Mouse (Mus musculus): Measurements from ENCODE around the gene Kcna10. TPM values are rescaled to one million over a fixed set of nuclear protein-coding genes. Genes with fewer than 3 reads are reported as not detected.

The Kcna10 gene
- not detected in 2 replicates for polyA plus RNA-seq (2014; fragmentation: Nextera tagmentation; extraction: Ambion mirVana)

DNA sequence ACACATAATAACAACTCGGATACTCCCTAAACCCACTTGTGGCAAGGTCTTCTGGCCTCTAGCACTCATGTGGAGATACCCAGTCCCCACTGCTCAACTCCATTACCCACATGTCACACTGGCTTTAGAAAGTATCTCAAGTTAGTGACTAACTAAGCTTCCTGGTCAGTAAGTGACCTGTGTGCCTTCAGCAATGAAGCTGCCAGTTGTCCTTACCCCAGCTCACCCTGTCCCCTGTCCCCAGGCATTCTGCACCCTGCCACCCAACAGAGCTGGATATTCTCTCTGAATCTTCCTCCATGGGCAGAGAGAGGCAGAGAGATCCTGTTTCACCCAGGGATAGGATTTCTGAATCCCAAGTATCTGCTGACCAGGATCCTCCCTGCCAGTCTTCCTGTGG, at the start of gene Kcna10:
TSS of gene Kcna10 (plus strand) at position 301 of the 400 bp plus-strand sequence.
- no peaks in the 10 kb centered on the region for H3K9me3 ChIP-seq (ENCODE audit: control insufficient read depth, low read length)
- no peak within 1 kb of the TSS for H3K9ac ChIP-seq (ENCODE audit: low read length)
- DNase-seq (ENCODE audit: low spot score) (no peak), ATAC-seq (ENCODE audit: insufficient read depth, low FRiP score, low TSS enrichment) (no peak)
- no peaks in the 10 kb centered on the region for H3K4me1 ChIP-seq (ENCODE audit: control insufficient read depth, insufficient read depth, low read length)
- no peaks in the 10 kb centered on the region for H3K27me3 ChIP-seq (ENCODE audit: control insufficient read depth, insufficient read depth, low read length)
- WGBS: 83% methylated on average over 1 of the region's 1 CpGs
- H3K4me3 ChIP-seq (ENCODE audit: low read depth, low read length): no peak within 1 kb of the TSS
- no peak within 1 kb of the TSS for H3K4me2 ChIP-seq (ENCODE audit: low read depth)
- H3K27ac ChIP-seq (ENCODE audit: low read depth, low read length): no peak within 1 kb of the TSS
- H3K36me3 ChIP-seq (ENCODE audit: control insufficient read depth, insufficient read depth, low read length): no peaks in the 10 kb centered on the region

DNA sequence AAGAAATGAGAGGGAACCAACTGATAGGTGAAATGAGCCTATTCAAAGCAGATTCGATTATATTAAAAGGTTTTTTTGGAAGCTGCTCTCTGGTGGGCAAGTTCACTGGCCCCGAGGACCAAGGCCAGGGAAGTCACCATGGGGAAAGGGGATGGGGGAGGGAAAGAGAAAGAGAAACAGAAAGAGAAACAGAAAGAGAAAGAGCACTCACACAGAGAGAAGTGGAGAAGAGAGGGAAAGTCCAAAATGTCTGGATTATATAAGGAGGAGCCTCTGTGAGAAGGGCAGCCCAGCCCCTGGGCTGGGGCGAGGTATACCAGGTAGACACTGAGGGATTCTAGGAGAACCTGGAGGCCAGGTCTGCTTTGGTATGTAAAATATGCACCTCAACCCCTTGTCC, 48.4 kb upstream of the Kcna10 start:
- ATAC-seq (ENCODE audit: insufficient read depth, low FRiP score, low TSS enrichment) (no peak), DNase-seq (ENCODE audit: low spot score) (no peak)
- H3K4me3 ChIP-seq (ENCODE audit: low read depth, low read length): no peak overlapping the region

DNA sequence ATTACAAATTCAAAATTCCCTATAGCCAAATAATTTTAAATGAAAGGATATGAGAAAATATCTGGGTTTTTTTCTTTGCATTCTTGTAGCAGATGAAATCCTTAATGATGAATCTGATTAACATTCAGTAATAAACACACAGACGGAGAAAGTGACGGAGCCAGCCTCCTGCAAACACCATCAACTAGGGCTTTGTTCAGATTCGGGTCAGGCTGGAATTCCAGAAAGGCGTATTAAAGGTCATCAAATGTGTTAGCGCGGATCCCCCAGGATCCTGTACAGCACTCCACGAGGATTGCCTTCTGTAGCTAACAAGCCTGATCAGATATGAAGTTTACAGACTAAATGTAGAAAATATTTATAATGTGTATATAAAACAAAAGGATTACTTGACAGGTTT, 35.7 kb upstream of the Kcna10 start:
- H3K4me3 ChIP-seq (ENCODE audit: low read depth, low read length): no peak overlapping the region
- H3K27ac ChIP-seq (ENCODE audit: low read depth, low read length): no peak overlapping the region
- H3K36me3 ChIP-seq (ENCODE audit: control insufficient read depth, insufficient read depth, low read length): no peaks in the 10 kb centered on the region
- no peak overlapping the region for H3K4me2 ChIP-seq (ENCODE audit: low read depth)
- no peaks in the 10 kb centered on the region for H3K4me1 ChIP-seq (ENCODE audit: control insufficient read depth, insufficient read depth, low read length)
- 82% methylated on average over 7 of the region's 7 CpGs for WGBS
- H3K9me3 ChIP-seq (ENCODE audit: control insufficient read depth, low read length): no peaks in the 10 kb centered on the region
- H3K27me3 ChIP-seq (ENCODE audit: control insufficient read depth, insufficient read depth, low read length): no peaks in the 10 kb centered on the region
- no peak for DNase-seq (ENCODE audit: low spot score)
- no peak for ATAC-seq (ENCODE audit: insufficient read depth, low FRiP score, low TSS enrichment)
- H3K9ac ChIP-seq (ENCODE audit: low read length): no peak overlapping the region

More for the DNA sequence above, 48.4 kb upstream of the Kcna10 start:
- no peak overlapping the region for H3K27ac ChIP-seq (ENCODE audit: low read depth, low read length)
- H3K9ac ChIP-seq (ENCODE audit: low read length): no peak overlapping the region
- no peaks in the 10 kb centered on the region for H3K4me1 ChIP-seq (ENCODE audit: control insufficient read depth, insufficient read depth, low read length)
- no peaks in the 10 kb centered on the region for H3K9me3 ChIP-seq (ENCODE audit: control insufficient read depth, low read length)
- H3K27me3 ChIP-seq (ENCODE audit: control insufficient read depth, insufficient read depth, low read length): no peaks in the 10 kb centered on the region
- no peak overlapping the region for H3K4me2 ChIP-seq (ENCODE audit: low read depth)
- WGBS: 81% methylated on average over 3 of the region's 3 CpGs
- H3K36me3 ChIP-seq (ENCODE audit: control insufficient read depth, insufficient read depth, low read length): no peaks in the 10 kb centered on the region

DNA sequence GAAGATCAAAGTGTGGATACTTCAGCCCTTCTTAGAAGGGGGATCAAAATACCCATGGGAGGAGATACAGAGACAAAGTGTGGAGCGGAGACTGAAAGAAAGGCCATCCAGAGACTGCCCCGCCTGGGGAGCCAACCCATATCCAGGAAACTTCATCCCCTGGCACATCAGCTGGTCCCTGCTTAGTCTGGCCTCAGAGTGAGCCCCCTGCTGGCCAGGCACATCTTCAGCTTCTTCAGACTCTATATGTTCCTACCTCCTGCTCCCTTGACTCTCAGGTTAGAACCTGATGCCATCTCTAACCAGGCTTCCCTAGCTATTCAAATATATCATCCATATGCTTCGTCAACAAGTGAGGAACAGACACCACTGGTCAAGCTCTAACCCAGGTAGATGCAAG, 33.9 kb upstream of the Kcna10 start:
- H3K4me3 ChIP-seq (ENCODE audit: low read depth, low read length): no peak overlapping the region
- H3K9me3 ChIP-seq (ENCODE audit: control insufficient read depth, low read length): no peaks in the 10 kb centered on the region
- no peak overlapping the region for H3K4me2 ChIP-seq (ENCODE audit: low read depth)
- no peaks in the 10 kb centered on the region for H3K4me1 ChIP-seq (ENCODE audit: control insufficient read depth, insufficient read depth, low read length)
- H3K36me3 ChIP-seq (ENCODE audit: control insufficient read depth, insufficient read depth, low read length): no peaks in the 10 kb centered on the region
- no peaks in the 10 kb centered on the region for H3K27me3 ChIP-seq (ENCODE audit: control insufficient read depth, insufficient read depth, low read length)
- no peak overlapping the region for H3K9ac ChIP-seq (ENCODE audit: low read length)
- 67% methylated on average over 3 of the region's 3 CpGs for WGBS
- ATAC-seq (ENCODE audit: insufficient read depth, low FRiP score, low TSS enrichment): no peak
- H3K27ac ChIP-seq (ENCODE audit: low read depth, low read length): no peak overlapping the region
- no peak for DNase-seq (ENCODE audit: low spot score)

DNA sequence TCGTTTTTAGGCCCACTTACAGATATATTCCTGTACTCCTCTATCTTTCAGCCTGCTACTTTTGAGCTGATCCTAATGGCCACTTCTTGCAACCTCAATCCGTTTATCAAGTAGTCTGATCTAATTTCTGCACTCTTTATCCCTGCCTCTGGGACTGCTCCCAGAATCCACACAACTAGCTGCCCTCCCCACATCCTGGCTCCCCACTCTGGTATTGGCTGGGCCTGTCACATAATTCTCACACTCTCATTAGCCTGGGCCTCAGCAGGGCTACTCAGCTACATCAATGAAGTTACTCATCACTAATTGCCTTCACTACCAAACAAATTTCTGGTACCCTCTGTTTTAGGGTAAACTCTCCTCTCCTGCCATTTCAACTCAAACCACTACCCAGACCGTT, 32.4 kb upstream of the Kcna10 start:
- Histone ChIP-seq H3K27ac (ENCODE audit: low read depth, low read length) (no peak overlapping the region), H3K36me3 (ENCODE audit: control insufficient read depth, insufficient read depth, low read length) (no peaks in the 10 kb centered on the region), H3K4me1 (ENCODE audit: control insufficient read depth, insufficient read depth, low read length) (no peaks in the 10 kb centered on the region), H3K9ac (ENCODE audit: low read length) (no peak overlapping the region), H3K27me3 (ENCODE audit: control insufficient read depth, insufficient read depth, low read length) (no peaks in the 10 kb centered on the region), H3K9me3 (ENCODE audit: control insufficient read depth, low read length) (no peaks in the 10 kb centered on the region), H3K4me2 (ENCODE audit: low read depth) (no peak overlapping the region), H3K4me3 (ENCODE audit: low read depth, low read length) (no peak overlapping the region)
- no peak for DNase-seq (ENCODE audit: low spot score)
- no peak for ATAC-seq (ENCODE audit: insufficient read depth, low FRiP score, low TSS enrichment)
- WGBS: 64% methylated on average over 3 of the region's 3 CpGs

DNA sequence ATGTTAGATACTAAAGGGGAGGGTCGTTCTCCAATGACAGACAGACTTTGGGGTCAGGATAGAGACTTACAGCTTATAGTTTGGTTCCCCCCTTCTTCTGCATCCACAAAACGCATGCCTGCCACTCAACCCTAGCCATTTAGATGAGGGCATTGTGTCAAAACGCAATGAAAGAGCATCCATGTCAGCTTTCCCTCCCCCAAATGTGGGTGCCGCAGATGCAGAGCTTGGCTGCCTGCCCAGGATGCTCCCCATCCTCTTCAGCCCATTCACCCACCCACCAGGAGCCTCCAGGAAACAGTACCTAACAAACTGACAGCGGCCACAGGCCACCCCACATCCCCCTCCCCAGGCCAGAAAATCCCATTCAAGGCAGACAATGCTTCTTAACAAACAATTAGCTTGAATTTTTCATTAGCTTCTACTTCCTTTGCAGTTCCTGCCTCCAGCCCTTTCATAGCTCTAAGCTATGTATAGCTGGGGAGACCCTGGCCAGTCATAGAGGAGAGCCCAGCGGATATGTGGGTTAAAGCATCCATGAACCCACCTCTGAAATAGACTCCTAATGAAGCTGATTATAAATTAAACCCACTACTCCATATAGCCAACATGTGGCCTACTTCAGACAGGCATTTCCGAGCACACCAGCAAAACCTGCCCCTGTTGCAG, 31.9 kb upstream of the Kcna10 start:
- Histone ChIP-seq H3K36me3 (ENCODE audit: control insufficient read depth, insufficient read depth, low read length) (no peaks in the 10 kb centered on the region), H3K4me3 (ENCODE audit: low read depth, low read length) (no peak overlapping the region), H3K9me3 (ENCODE audit: control insufficient read depth, low read length) (no peaks in the 10 kb centered on the region), H3K4me2 (ENCODE audit: low read depth) (no peak overlapping the region), H3K27ac (ENCODE audit: low read depth, low read length) (no peak overlapping the region), H3K9ac (ENCODE audit: low read length) (no peak overlapping the region), H3K27me3 (ENCODE audit: control insufficient read depth, insufficient read depth, low read length) (no peaks in the 10 kb centered on the region), H3K4me1 (ENCODE audit: control insufficient read depth, insufficient read depth, low read length) (no peaks in the 10 kb centered on the region)
- no peak for ATAC-seq (ENCODE audit: insufficient read depth, low FRiP score, low TSS enrichment)
- DNase-seq (ENCODE audit: low spot score): no peak
- WGBS: 56% methylated on average over 7 of the region's 7 CpGs

DNA sequence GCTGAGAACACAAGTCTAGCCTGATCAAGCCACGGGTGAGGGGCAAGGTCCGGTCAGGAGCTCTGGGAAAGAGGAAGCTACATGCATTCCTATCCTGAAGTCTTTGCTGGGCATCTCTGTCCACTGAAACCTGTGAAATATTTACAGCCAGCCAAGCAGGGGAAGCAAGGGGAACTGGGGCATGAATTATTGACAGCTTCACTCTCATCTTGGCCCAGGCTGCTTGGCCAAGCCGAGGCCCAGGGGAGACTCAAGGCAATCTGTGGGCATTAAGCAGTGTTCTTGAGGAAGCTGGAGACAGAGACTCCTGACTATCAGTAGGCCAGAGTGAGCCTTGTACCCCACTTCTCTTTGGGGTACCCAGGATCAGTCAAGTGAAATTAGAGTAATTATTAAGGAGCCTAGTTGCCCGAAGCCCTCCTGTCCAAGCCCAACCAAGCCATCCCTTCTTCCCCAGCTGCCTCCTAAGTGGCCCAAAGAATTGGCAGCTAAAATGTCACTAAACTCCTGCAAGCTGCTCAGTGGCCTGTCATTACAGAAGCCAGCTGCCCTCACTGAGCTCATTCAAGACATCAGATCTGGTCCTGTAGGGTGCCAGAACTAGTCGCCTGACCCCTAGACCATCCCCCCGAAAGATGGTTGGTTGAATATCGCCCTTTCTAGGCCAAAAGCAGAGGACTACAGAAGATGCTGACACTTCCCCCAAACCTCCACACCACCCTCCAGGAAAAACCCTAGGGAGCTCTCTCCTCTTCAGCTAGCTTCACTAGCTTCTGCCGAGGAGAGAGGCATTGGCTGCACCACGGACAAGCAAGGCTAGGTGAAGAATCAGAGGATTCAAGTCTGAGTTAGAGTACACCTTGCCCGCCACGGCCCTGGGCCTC, 28.8 kb upstream of the Kcna10 start:
- DNase-seq (ENCODE audit: low spot score): no peak
- no peak overlapping the region for H3K4me2 ChIP-seq (ENCODE audit: low read depth)
- H3K4me1 ChIP-seq (ENCODE audit: control insufficient read depth, insufficient read depth, low read length): no peaks in the 10 kb centered on the region
- H3K27ac ChIP-seq (ENCODE audit: low read depth, low read length): no peak overlapping the region
- H3K4me3 ChIP-seq (ENCODE audit: low read depth, low read length): no peak overlapping the region
- H3K9me3 ChIP-seq (ENCODE audit: control insufficient read depth, low read length): no peaks in the 10 kb centered on the region
- ATAC-seq (ENCODE audit: insufficient read depth, low FRiP score, low TSS enrichment): no peak
- H3K36me3 ChIP-seq (ENCODE audit: control insufficient read depth, insufficient read depth, low read length): no peaks in the 10 kb centered on the region
- no peaks in the 10 kb centered on the region for H3K27me3 ChIP-seq (ENCODE audit: control insufficient read depth, insufficient read depth, low read length)
- H3K9ac ChIP-seq (ENCODE audit: low read length): no peak overlapping the region
- WGBS: 88% methylated on average over 11 of the region's 11 CpGs

DNA sequence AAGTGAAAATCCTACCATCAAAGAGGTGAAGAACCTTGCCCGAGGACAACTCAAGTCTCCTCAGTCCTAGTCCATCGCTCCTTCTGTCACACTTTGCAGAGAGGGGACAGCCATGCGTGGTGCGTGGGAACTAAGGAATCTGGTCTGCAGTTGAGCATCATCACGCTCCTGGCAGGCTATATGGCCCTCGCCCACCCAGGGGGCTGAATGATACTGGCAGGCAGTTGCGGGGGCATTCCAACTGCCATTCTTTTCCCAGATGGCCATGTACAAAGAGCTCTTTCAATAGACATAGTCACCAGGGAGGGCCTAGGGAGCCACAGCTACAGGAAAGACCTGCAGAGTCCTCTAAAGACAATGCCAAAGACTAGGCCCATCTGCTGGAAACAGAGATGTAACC, 24.0 kb upstream of the Kcna10 start:
- H3K9ac ChIP-seq (ENCODE audit: low read length): no peak overlapping the region
- H3K9me3 ChIP-seq (ENCODE audit: control insufficient read depth, low read length): no peaks in the 10 kb centered on the region
- DNase-seq (ENCODE audit: low spot score) (no peak), ATAC-seq (ENCODE audit: insufficient read depth, low FRiP score, low TSS enrichment) (no peak)
- no peaks in the 10 kb centered on the region for H3K27me3 ChIP-seq (ENCODE audit: control insufficient read depth, insufficient read depth, low read length)
- no peak overlapping the region for H3K4me2 ChIP-seq (ENCODE audit: low read depth)
- no peak overlapping the region for H3K27ac ChIP-seq (ENCODE audit: low read depth, low read length)
- no peaks in the 10 kb centered on the region for H3K36me3 ChIP-seq (ENCODE audit: control insufficient read depth, insufficient read depth, low read length)
- no peaks in the 10 kb centered on the region; the same call in 1 of the 2 replicates for H3K4me1 ChIP-seq (ENCODE audit: control insufficient read depth, insufficient read depth, low read length)
- no peak overlapping the region for H3K4me3 ChIP-seq (ENCODE audit: low read depth, low read length)
- WGBS: 84% methylated on average over 7 of the region's 7 CpGs

DNA sequence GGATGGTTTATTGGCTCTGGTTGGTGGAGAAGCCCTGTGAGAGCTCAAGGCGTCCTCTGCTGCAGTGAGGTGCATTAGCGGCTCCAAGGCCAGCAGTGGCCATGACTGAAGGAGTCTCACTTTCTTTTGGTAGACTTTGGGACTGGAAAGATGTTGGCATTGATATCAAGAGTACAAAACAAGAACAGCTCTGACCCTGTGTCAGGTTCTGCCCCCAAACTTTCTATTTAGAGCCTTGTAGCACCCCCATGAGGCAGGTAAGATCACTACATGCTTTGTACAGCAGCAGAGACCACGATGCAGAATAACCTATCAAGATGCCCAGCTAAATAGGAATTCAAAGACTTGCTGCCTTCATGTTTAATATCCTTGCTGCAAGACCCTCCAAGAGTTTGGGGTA, 23.4 kb upstream of the Kcna10 start:
- Histone ChIP-seq H3K4me3 (ENCODE audit: low read depth, low read length) (no peak overlapping the region), H3K36me3 (ENCODE audit: control insufficient read depth, insufficient read depth, low read length) (no peaks in the 10 kb centered on the region), H3K27ac (ENCODE audit: low read depth, low read length) (no peak overlapping the region), H3K27me3 (ENCODE audit: control insufficient read depth, insufficient read depth, low read length) (no peaks in the 10 kb centered on the region), H3K9ac (ENCODE audit: low read length) (no peak overlapping the region), H3K9me3 (ENCODE audit: control insufficient read depth, low read length) (no peaks in the 10 kb centered on the region), H3K4me2 (ENCODE audit: low read depth) (peak overlapping the region; percentile 42; the same call in 1 of the 2 replicates), H3K4me1 (ENCODE audit: control insufficient read depth, insufficient read depth, low read length) (no peaks in the 10 kb centered on the region; the same call in 1 of the 2 replicates)
- ATAC-seq (ENCODE audit: insufficient read depth, low FRiP score, low TSS enrichment) (no peak), DNase-seq (ENCODE audit: low spot score) (peak; percentile 33)
- WGBS: 71% methylated on average over 3 of the region's 3 CpGs

Measured in neural tube, embryonic 11.5 days (tissue).